Mouse (Mus musculus) left cerebral cortex, adult 2 months (tissue): ENCODE measurements around the gene Stx6. TPM values are rescaled to one million over a fixed set of nuclear protein-coding genes. Genes with fewer than 3 reads are reported as not detected.

Source experiments
- DNase-seq, 2 experiments: peaks; one replicate each; pipeline ENCODE4 v3.0.0; 2021 to 2022; ENCODE audit warnings: low spot score in 2 of 2, mixed read lengths in 1 of 2; ENCODE audit errors: extremely low spot score in 1 of 2
- H3K27ac ChIP-seq: fragments of 200-600 bp; 2 replicates; pipeline ENCODE4 v1.8.1; 2022
- H3K4me3 ChIP-seq: fragments of 200-600 bp; 2 replicates; pipeline ENCODE4 v1.8.1; 2022
- CTCF ChIP-seq: fragments of 200-600 bp; IDR thresholded peaks from 2 replicates; pipeline ENCODE4 v1.8.1; 2022; ENCODE audit warnings: antibody characterized with exemption, mild to moderate bottlenecking, moderate library complexity
- intact Hi-C: fragments of 180-260 bp; cut with DNase I; formaldehyde crosslinking; loops from one replicate; pipeline ENCODE4 v1.15.1; 2025
- total RNA-seq, 2 experiments: library from RNA; stranded (reverse); gene quantifications; 2 replicates each; pipeline ENCODE4 v1.2.3; 2021

Stx6 gene
- total RNA-seq, 2 experiments from 2014 or later: 114 to 120 TPM

DNA sequence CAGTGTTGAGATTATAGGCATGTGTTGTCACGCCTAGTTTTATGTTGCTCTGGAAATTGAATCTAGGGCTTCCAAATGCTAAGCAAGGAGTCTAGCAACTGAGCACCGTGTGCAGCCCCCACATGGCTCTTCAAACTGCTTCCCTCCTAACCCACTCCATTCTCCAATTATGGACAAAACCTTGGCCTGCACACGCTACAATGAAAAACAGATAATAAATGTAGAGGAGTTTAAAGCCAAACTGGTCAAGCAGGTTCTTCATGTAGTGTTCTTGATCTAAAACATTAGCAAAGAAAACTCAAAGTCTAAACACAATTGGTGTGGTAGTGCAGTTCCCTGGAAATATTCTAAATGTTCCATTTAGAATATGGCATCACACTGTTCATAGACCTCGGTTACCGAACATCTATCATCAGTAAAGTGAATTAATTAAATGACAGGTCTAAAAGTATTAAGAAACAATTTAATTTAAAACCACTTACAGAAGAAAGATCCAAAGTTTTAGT lies 31.0 kb upstream of the Stx6 start:
- Histone ChIP-seq H3K4me3 (no peak overlapping the region), H3K27ac (no peak overlapping the region)
- intact Hi-C loops: no loop called here
- no peak for DNase-seq
- no peak for TF ChIP-seq CTCF

DNA sequence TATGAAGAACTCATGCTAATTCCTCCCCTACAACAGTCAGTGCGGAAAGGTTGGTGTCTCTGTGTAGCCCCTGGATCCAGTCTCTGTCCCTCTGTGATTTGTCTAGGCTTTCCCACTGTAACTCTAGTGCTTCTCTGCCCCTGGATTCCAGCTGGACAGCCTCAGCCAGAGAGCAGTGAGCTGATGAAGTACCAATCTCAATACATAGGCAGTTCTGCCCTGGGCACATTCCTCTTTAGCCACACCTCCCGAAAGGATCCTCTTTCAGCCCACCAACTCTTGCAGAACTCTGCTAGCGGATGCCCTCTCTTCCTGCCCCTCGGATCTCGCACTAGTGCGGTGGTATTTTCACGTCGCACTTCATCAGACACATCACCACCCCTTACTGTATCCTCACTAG lies 23.6 kb upstream of the Stx6 start:
- Histone ChIP-seq H3K4me3 (no peak overlapping the region), H3K27ac (no peak overlapping the region)
- no peak for DNase-seq
- no peak for TF ChIP-seq CTCF
- intact Hi-C loops: no loop called here

- Histone ChIP-seq H3K4me3 (no peak overlapping the region), H3K27ac (no peak overlapping the region)
- DNase-seq: no peak
- intact Hi-C loops: no loop called here
- TF ChIP-seq CTCF: no peak
These were observed 19.7 kb upstream of the Stx6 start for GRCm38 (mm10) chr1:155138795-155139194.

GRCm38 (mm10) chr1:155140076-155140475 lies 18.4 kb upstream of the Stx6 start:
- intact Hi-C loops: loop anchor here (1.0 to 2.0 kb wide), 3 partner anchors 41 to 91 kb away; partner anchors contain the start of gene Ier5
- TF ChIP-seq CTCF: peak; percentile 77
- H3K27ac ChIP-seq: no peak overlapping the region
- H3K4me3 ChIP-seq: no peak overlapping the region
- DNase-seq: peak; percentile 53 to 67

DNA sequence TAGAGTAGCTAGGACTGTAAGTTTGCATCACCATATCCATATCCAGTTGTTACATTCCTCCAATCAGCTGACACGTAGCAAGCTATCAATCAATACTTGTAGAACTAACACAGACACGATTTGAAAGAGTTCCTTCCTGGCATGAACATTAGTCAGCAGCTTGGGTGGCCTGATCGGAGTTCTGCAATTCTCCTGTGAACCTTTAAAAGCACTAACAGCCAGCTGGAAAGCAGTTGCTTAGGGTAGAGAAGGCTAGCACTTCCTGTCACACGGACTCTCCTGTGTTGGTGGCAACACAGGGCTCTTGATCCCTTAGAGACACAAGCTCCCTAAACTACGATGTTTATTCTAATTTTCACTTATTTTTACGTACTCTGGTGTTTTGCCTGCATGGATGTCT lies 12.9 kb upstream of the Stx6 start:
- Histone ChIP-seq H3K4me3 (no peak overlapping the region), H3K27ac (no peak overlapping the region; the same call in 1 of the 2 replicates)
- intact Hi-C loops: no loop called here
- no peak for TF ChIP-seq CTCF
- no peak for DNase-seq

- peak within 1 kb of the TSS; percentile 38 for H3K27ac ChIP-seq
- DNase-seq: no peak
- TF ChIP-seq CTCF: no peak
- peak within 1 kb of the TSS; percentile 43 for H3K4me3 ChIP-seq
- intact Hi-C loops: no loop called here
These were observed 11.9 kb upstream of the Stx6 start, which contains the start of gene Mr1 for GRCm38 (mm10) chr1:155146572-155146980. Gene Mr1, minus strand, starts transcription at chr1:155146814.

DNA sequence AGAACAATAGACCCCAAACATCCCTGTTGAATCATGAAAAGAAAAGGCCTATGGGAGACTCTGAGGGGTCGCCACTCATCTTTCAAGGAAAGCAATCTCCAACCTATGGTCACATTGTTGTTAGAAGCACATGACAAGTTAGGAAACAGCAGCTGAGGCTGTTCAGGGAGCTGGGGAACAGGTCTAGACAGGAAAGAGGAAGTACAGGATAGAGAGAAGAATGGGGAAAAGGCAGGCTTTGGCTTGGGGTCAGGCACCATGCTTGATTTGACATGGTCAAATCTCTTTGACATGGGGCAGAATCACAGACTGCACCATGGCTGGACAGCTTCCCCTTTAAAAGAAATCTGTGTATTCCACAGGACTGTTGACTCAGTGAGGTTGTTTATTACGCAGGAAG lies 11.3 kb upstream of the Stx6 start:
- TF ChIP-seq CTCF: no peak
- no peak for DNase-seq
- Histone ChIP-seq H3K4me3 (no peak overlapping the region), H3K27ac (no peak overlapping the region)
- intact Hi-C loops: no loop called here

DNA sequence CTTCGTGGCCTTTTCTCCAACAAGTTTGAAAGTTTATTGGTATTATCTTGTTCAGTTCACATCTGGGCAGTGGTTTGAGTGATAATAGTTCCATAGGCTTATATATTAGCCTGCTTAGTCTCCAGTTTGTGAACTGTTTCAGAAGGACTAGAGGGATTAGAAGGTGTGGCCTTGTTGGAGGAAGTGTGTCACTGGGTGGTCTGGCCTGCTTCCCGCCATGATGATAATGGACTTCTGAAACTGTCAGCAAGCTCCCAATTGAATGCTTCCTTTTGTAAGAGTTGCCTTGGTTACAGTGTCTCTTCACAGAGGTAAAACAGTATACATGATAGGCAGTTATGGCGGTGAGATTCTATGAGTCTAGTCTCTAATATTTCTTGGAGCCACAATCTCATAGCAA lies 9.1 kb upstream of the Stx6 start:
- TF ChIP-seq CTCF: no peak
- DNase-seq: no peak
- Histone ChIP-seq H3K4me3 (no peak overlapping the region), H3K27ac (no peak overlapping the region)
- intact Hi-C loops: no loop called here

GRCm38 (mm10) chr1:155150821-155151220 lies 7.7 kb upstream of the Stx6 start:
- no peak overlapping the region for H3K4me3 ChIP-seq
- no peak for DNase-seq
- TF ChIP-seq CTCF: no peak
- intact Hi-C loops: no loop called here
- H3K27ac ChIP-seq: no peak overlapping the region

GRCm38 (mm10) chr1:155153906-155154305 lies 4.6 kb upstream of the Stx6 start:
- intact Hi-C loops: no loop called here
- no peak for TF ChIP-seq CTCF
- no peak for DNase-seq
- no peak overlapping the region for H3K4me3 ChIP-seq
- no peak overlapping the region for H3K27ac ChIP-seq

GRCm38 (mm10) chr1:155158970-155159484 lies 512 bp downstream of the Stx6 start:
- no peak for TF ChIP-seq CTCF
- peak overlapping the region; percentile 96 for H3K4me3 ChIP-seq
- peak overlapping the region; percentile 87 for H3K27ac ChIP-seq
- peak; percentile 51 to 54 for DNase-seq
- intact Hi-C loops: loop anchor here (5.0 kb wide), 1 partner anchor 62 kb away; the partner anchor contains the start of gene Ier5

GRCm38 (mm10) chr1:155167453-155167852 lies 8.9 kb downstream of the Stx6 start:
- no peak for TF ChIP-seq CTCF
- no peak for DNase-seq
- Histone ChIP-seq H3K4me3 (no peak overlapping the region), H3K27ac (no peak overlapping the region; the same call in 1 of the 2 replicates)
- intact Hi-C loops: loop anchor here (10.0 kb wide), 1 partner anchor 117 kb away; no protein-coding TSS in a partner anchor

DNA sequence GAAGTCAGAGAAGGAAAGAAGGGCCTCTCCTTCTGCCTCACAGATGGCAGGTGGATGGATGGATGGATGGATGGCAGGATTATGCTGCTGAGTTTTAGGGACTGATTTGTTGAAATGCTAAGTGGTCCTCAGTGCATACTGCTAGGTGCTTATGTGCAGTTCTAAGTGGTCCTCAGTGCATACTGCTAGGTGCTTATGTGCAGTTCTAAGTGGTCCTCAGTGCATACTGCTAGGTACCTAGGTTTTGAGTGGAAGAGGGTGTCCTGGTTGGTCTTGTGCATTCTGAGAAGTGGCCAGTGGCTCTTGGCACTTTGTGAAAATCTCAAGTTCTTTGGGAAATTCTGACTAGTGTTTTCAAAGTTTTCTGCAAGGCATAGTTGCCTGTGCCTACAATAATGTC lies 11.4 kb downstream of the Stx6 start:
- Histone ChIP-seq H3K4me3 (no peak overlapping the region), H3K27ac (no peak overlapping the region)
- intact Hi-C loops: loop anchor here (10.0 kb wide), 1 partner anchor 115 kb away; no protein-coding TSS in a partner anchor
- TF ChIP-seq CTCF: no peak
- DNase-seq: no peak
